Mouse (Mus musculus): ENCODE measurements around the gene Ccdc86. TPM values are rescaled to one million over a fixed set of nuclear protein-coding genes. Genes with fewer than 3 reads are reported as not detected.

Gene Ccdc86
- polyA plus RNA-seq, 1 experiment: 3.2 TPM

DNA sequence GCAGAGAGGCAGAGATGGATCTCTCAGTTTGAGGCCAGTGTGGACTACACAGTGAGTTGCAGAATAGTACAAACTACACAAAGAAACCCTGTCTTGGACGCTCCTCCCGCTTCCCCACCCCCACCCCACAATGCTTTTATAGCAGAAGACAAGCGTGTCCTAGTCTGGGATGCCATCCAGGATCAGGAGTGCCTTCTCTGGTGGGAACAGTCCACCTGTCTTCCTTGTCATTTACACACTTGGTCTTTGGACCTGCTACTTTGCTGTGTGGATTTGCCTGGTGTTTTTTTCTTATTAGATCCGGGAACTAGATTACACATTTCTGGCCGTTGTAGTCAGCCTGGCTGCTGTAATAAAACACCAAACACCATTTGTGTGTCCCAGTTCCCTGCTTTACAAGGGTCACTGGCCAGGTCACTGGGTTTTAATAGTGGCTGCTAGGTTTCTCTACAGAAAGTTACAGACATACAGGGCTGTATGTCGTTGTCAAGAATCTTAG lies 22.9 kb downstream of the Ccdc86 start:
- TF ChIP-seq CTCF (IDR thresholded peaks at IDR 0.05; ENCODE audit: extremely low read depth, insufficient read length, insufficient replicate concordance, low read depth, low read length): no peak
- no peak for TF ChIP-seq POLR2A (IDR thresholded peaks at IDR 0.05; ENCODE audit: low read depth, low read length)
- WGBS: 22% methylated on average over 6 of the region's 6 CpGs
- H3K4me1 ChIP-seq (ENCODE audit: control insufficient read depth, insufficient read depth, insufficient read length, low read length): peaks cover 14% of the 10 kb centered on the region
- peak overlapping the region; percentile 76 for H3K27ac ChIP-seq (ENCODE audit: insufficient read depth, low read depth, low read length)
- no peaks in the 10 kb centered on the region for H3K36me3 ChIP-seq (ENCODE audit: control insufficient read depth, insufficient read depth, low read length)
- no peak overlapping the region for H3K4me3 ChIP-seq (ENCODE audit: low read depth, low read length)
- no peaks in the 10 kb centered on the region for H3K27me3 ChIP-seq (ENCODE audit: control insufficient read depth, insufficient read depth, low read length)

DNA sequence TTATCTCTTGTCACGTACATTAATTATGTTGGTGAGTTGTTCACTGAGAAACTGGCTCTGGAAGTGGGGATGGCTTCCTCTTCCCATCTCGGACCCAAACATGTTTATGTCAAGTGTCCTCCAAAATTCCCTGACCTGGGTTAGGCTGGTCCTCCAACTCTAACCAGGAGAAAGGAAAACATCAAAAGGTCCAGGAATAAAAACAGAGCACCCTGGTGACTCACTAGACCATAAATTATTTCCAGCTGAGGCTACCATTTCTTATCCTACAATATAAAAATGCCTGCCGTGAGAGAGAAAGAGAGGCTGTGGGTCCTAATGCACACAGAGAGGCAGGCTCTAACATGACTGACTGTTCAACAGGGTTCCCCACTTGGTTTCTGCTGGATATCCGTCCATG lies 24.8 kb downstream of the Ccdc86 start:
- Histone ChIP-seq H3K4me3 (ENCODE audit: low read depth, low read length) (no peak overlapping the region), H3K27me3 (ENCODE audit: control insufficient read depth, insufficient read depth, low read length) (no peaks in the 10 kb centered on the region), H3K27ac (ENCODE audit: insufficient read depth, low read depth, low read length) (no peak overlapping the region), H3K36me3 (ENCODE audit: control insufficient read depth, insufficient read depth, low read length) (no peaks in the 10 kb centered on the region), H3K4me1 (ENCODE audit: control insufficient read depth, insufficient read depth, insufficient read length, low read length) (peaks cover 14% of the 10 kb centered on the region)
- 65% methylated on average over 4 of the region's 4 CpGs for WGBS
- no peak for TF ChIP-seq POLR2A (IDR thresholded peaks at IDR 0.05; ENCODE audit: low read depth, low read length)
- TF ChIP-seq CTCF (IDR thresholded peaks at IDR 0.05; ENCODE audit: extremely low read depth, insufficient read length, insufficient replicate concordance, low read depth, low read length): no peak

DNA sequence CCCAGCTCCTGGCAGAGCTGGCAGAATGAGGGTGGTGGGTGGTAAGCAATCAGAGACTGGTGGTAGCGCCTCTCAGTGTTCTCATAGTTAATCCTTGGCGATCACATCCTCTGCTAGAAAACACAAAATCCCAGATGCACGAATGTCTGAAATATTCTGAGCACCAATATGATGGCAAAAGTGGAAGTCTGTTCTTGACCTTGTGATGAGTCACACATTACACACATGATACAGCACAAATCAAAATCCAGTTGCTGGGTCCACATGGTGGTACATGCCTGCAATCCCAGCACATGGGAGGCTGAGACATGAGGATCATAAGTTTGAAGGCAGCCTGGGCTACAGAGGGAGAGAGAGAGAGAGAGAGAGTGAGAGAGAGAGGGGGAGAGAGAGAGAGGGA lies 28.0 kb downstream of the Ccdc86 start:
- Histone ChIP-seq H3K36me3 (ENCODE audit: control insufficient read depth, insufficient read depth, low read length) (no peaks in the 10 kb centered on the region), H3K27ac (ENCODE audit: insufficient read depth, low read depth, low read length) (no peak overlapping the region), H3K4me1 (ENCODE audit: control insufficient read depth, insufficient read depth, insufficient read length, low read length) (peaks cover 9% of the 10 kb centered on the region; the same call in 1 of the 2 replicates), H3K27me3 (ENCODE audit: control insufficient read depth, insufficient read depth, low read length) (no peaks in the 10 kb centered on the region), H3K4me3 (ENCODE audit: low read depth, low read length) (no peak overlapping the region)
- TF ChIP-seq POLR2A (IDR thresholded peaks at IDR 0.05; ENCODE audit: low read depth, low read length): no peak
- TF ChIP-seq CTCF (IDR thresholded peaks at IDR 0.05; ENCODE audit: extremely low read depth, insufficient read length, insufficient replicate concordance, low read depth, low read length): no peak
- 78% methylated on average over 3 of the region's 3 CpGs for WGBS

DNA sequence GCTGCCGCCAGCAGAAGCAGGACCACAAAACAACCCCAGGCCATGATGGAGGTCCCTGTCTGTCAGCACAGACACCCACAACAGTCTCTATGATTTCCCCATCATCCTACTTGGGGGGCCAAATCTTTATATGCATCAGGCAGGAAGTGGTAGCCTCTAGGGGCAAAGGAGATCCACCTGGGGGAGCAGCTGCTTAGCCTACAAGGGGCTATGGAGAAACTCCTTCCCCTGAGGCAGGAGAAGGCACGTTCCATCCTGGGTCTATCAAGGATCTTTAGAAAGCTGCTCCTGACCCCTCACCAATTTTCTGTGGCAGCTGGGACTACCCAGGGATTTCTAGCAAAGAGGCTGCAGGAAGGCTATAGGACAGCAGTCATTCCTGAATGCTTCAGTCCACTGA lies 28.5 kb downstream of the Ccdc86 start, which contains the start of gene Zp1:
TSS of gene Zp1 (minus strand) at position 101 of the 400 bp plus-strand sequence.
- no peak within 1 kb of the TSS for H3K27ac ChIP-seq (ENCODE audit: insufficient read depth, low read depth, low read length)
- no peaks in the 10 kb centered on the region for H3K27me3 ChIP-seq (ENCODE audit: control insufficient read depth, insufficient read depth, low read length)
- H3K36me3 ChIP-seq (ENCODE audit: control insufficient read depth, insufficient read depth, low read length): no peaks in the 10 kb centered on the region
- TF ChIP-seq POLR2A (IDR thresholded peaks at IDR 0.05; ENCODE audit: low read depth, low read length) (no peak), CTCF (IDR thresholded peaks at IDR 0.05; ENCODE audit: extremely low read depth, insufficient read length, insufficient replicate concordance, low read depth, low read length) (no peak)
- peaks cover 6% of the 10 kb centered on the region; the same call in 1 of the 2 replicates for H3K4me1 ChIP-seq (ENCODE audit: control insufficient read depth, insufficient read depth, insufficient read length, low read length)
- no peak within 1 kb of the TSS for H3K4me3 ChIP-seq (ENCODE audit: low read depth, low read length)
- WGBS: 80% methylated on average over 2 of the region's 2 CpGs

DNA sequence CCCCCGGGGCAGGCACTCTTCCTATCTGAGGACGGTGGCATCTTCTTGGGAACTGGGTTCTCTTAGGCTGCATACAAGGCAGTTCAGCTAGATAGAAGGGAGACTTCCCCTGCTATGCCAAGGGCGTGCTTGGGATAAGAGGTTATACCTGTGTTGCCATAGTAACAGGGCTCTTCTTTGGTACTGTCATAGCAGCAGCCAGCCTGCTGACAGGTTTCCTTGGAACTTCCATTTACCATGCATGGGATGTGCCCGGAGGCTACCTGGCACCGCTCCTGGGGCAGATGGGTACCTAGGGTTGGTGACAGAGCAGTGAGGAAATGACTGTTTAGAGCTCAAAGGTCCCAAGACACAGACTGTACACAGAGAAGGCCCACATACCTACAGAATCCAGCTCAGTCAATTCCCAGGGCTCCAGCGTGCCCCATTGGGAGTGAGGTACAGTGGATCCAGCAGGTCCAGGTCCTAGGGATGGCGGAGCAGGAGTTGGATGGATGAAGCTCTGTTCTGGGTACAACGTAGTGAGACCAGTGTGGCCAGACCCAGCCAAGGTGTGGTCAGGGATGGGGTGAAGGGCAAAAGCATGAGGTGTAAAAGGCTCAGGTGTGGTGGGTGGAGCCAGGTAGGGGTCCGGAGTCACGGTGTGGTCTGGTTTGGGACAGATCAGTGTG lies 30.6 kb downstream of the Ccdc86 start:
- Histone ChIP-seq H3K27ac (ENCODE audit: insufficient read depth, low read depth, low read length) (no peak overlapping the region), H3K4me1 (ENCODE audit: control insufficient read depth, insufficient read depth, insufficient read length, low read length) (peaks cover 6% of the 10 kb centered on the region; the same call in 1 of the 2 replicates), H3K36me3 (ENCODE audit: control insufficient read depth, insufficient read depth, low read length) (no peaks in the 10 kb centered on the region), H3K27me3 (ENCODE audit: control insufficient read depth, insufficient read depth, low read length) (no peaks in the 10 kb centered on the region), H3K4me3 (ENCODE audit: low read depth, low read length) (no peak overlapping the region)
- 66% methylated on average over 10 of the region's 10 CpGs for WGBS
- TF ChIP-seq POLR2A (IDR thresholded peaks at IDR 0.05; ENCODE audit: low read depth, low read length) (no peak), CTCF (IDR thresholded peaks at IDR 0.05; ENCODE audit: extremely low read depth, insufficient read length, insufficient replicate concordance, low read depth, low read length) (no peak)

DNA sequence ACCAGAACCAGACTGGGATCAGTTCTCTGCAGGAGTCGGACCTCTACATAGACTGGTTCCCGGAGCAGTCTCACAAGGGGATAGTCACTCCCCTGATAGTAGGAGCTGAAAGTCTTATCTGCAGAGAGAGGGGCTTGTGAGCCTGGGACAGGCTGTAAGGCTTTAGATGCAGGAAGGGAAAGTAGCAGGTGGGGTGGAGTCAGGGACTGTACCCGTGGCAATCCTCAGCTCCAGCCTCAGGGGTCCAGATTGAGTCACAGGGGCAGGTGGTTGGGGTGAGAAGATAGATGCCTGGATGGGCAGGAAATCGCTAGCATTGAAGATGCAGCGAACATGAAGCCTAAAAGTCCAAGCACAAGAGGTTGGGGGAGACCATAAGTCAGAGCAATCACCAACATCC lies 32.6 kb downstream of the Ccdc86 start:
- Histone ChIP-seq H3K4me3 (ENCODE audit: low read depth, low read length) (no peak overlapping the region), H3K27ac (ENCODE audit: insufficient read depth, low read depth, low read length) (no peak overlapping the region), H3K4me1 (ENCODE audit: control insufficient read depth, insufficient read depth, insufficient read length, low read length) (peaks cover 6% of the 10 kb centered on the region; the same call in 1 of the 2 replicates), H3K27me3 (ENCODE audit: control insufficient read depth, insufficient read depth, low read length) (no peaks in the 10 kb centered on the region), H3K36me3 (ENCODE audit: control insufficient read depth, insufficient read depth, low read length) (no peaks in the 10 kb centered on the region)
- TF ChIP-seq POLR2A (IDR thresholded peaks at IDR 0.05; ENCODE audit: low read depth, low read length) (no peak), CTCF (IDR thresholded peaks at IDR 0.05; ENCODE audit: extremely low read depth, insufficient read length, insufficient replicate concordance, low read depth, low read length) (no peak)
- 57% methylated on average over 5 of the region's 5 CpGs for WGBS

DNA sequence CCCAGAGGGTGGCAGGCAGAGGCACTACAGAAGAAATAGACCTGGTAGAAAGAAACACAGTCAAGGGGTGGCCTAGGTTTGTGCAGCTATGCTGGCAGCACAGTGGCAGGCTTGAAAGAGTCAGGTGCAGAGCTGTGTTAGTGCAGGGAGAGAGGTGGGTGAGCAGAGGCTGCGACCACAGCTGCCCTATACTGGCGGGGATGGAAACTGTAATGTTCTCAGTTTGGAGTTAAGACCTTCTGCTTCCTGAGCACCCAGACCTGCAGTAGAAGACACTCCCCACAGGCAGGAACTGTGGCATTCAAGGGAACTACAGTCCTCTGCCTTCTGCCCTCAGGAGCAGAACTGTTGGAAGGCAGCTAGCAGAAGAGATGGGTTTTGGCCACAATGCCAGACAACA lies 34.2 kb downstream of the Ccdc86 start:
- no peaks in the 10 kb centered on the region for H3K27me3 ChIP-seq (ENCODE audit: control insufficient read depth, insufficient read depth, low read length)
- TF ChIP-seq CTCF (IDR thresholded peaks at IDR 0.05; ENCODE audit: extremely low read depth, insufficient read length, insufficient replicate concordance, low read depth, low read length): no peak
- no peak for TF ChIP-seq POLR2A (IDR thresholded peaks at IDR 0.05; ENCODE audit: low read depth, low read length)
- 94% methylated on average over 2 of the region's 2 CpGs for WGBS
- no peak overlapping the region for H3K4me3 ChIP-seq (ENCODE audit: low read depth, low read length)
- H3K27ac ChIP-seq (ENCODE audit: insufficient read depth, low read depth, low read length): no peak overlapping the region
- no peaks in the 10 kb centered on the region for H3K36me3 ChIP-seq (ENCODE audit: control insufficient read depth, insufficient read depth, low read length)
- peaks cover 6% of the 10 kb centered on the region; the same call in 1 of the 2 replicates for H3K4me1 ChIP-seq (ENCODE audit: control insufficient read depth, insufficient read depth, insufficient read length, low read length)

All from small intestine, adult 2 months (tissue).